Mouse (Mus musculus) bone marrow, adult 2 months (tissue): ENCODE measurements at regions not wholly inside any gene's neighbourhood (a gene's known extent, or its start where the extent isn't known, plus 50 kb on each side); places are given as distances from the start of the nearest gene placed in this dataset.

Experiments used
- CTCF ChIP-seq: fragments of 200-500 bp; IDR thresholded peaks from 2 replicates; pipeline ENCODE4 v1.5.1; 2011; ENCODE audit warnings: low read length, control low read depth; ENCODE audit not compliant: control insufficient read depth, insufficient read depth
- POLR2A ChIP-seq: fragments of 200-500 bp; IDR thresholded peaks from 2 replicates; pipeline ENCODE4 v1.6.1; 2011; ENCODE audit warnings: low read depth, mild to moderate bottlenecking, control low read depth, low read length, borderline replicate concordance; ENCODE audit not compliant: control insufficient read depth

DNA sequence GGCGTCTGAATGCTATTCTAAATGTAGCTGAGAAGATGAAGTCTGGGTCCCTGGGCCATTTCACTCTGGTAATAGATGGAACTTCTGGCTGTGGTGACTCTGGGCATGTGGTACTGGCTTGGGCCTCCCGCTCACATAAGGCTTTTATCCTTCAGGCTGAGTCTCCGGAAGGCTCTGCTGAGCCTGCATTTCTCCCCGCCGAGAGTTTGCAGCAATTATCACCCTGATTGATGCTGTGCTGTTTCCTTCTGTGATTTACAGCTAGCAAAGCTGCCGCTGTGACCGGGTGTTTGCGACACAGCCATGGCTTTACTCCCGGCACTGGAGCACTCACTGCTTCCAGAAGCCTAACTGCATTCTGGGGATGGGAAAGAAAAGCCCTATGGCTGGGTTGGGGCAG is 171.9 kb downstream of the Adgrd1 start:
- no peak for TF ChIP-seq POLR2A
- TF ChIP-seq CTCF: no peak
